Mouse (Mus musculus): ENCODE measurements around the gene Sez6.
A peak's percentile ranks its signal among the peaks of the same experiment; 100 is the strongest.

Sez6 gene

GRCm38 (mm10) chr11:77980281-77981204 is 49.9 kb downstream of the Sez6 start:
- peak; percentile 70 for DNase-seq (ENCODE audit: extremely low read depth, low read depth)

GRCm38 (mm10) chr11:77981609-77982440 is 51.2 kb downstream of the Sez6 start:
- peak; percentile 100 for DNase-seq (ENCODE audit: extremely low read depth, low read depth)

GRCm38 (mm10) chr11:77982441-77982905 is 51.9 kb downstream of the Sez6 start, which contains the start of gene Phf12:
Phf12 (plus strand) TSS chr11:77982754.
- DNase-seq (ENCODE audit: extremely low read depth, low read depth): peak; percentile 95

- peak; percentile 59 for DNase-seq (ENCODE audit: extremely low read depth, low read depth)
Measured at GRCm38 (mm10) chr11:77983191-77983936, 52.8 kb downstream of the Sez6 start.

GRCm38 (mm10) chr11:77983937-77984835 is 53.6 kb downstream of the Sez6 start:
- no peak for DNase-seq (ENCODE audit: extremely low read depth, low read depth)

GRCm38 (mm10) chr11:77984836-77985231 is 54.2 kb downstream of the Sez6 start:
- no peak for DNase-seq (ENCODE audit: extremely low read depth, low read depth)

- no peak for DNase-seq (ENCODE audit: extremely low read depth, low read depth)
Measured at GRCm38 (mm10) chr11:77985541-77986065, 55.0 kb downstream of the Sez6 start.

GRCm38 (mm10) chr11:77989071-77989690 is 58.6 kb downstream of the Sez6 start:
- DNase-seq (ENCODE audit: extremely low read depth, low read depth): no peak

GRCm38 (mm10) chr11:77995556-77995955 is 65.0 kb downstream of the Sez6 start:
- no peak for DNase-seq (ENCODE audit: extremely low read depth, low read depth)

GRCm38 (mm10) chr11:78006446-78006845 is 75.8 kb downstream of the Sez6 start:
- no peak for DNase-seq (ENCODE audit: extremely low read depth, low read depth)

GRCm38 (mm10) chr11:78019676-78020075 is 89.1 kb downstream of the Sez6 start:
- DNase-seq (ENCODE audit: extremely low read depth, low read depth): peak; percentile 48

GRCm38 (mm10) chr11:78023607-78024006 is 93.0 kb downstream of the Sez6 start:
- no peak for DNase-seq (ENCODE audit: extremely low read depth, low read depth)

Measured in MEL-GATA-1-ER (cell line).